Mouse (Mus musculus) midbrain, embryonic 14.5 days (tissue): ENCODE data around the gene 9530077C05Rik. TPM values are rescaled to one million over a fixed set of nuclear protein-coding genes. Genes with fewer than 3 reads are reported as not detected.

Experiments used
- ATAC-seq: fragments of 200-750 bp; cut with Nextera tagmentation; 2 replicates; pipeline ENCODE4 v1.8.0; 2017; ENCODE audit warnings: moderate number of reproducible peaks, moderate library complexity; ENCODE audit not compliant: low FRiP score, low TSS enrichment
- DNase-seq: peaks from one replicate; pipeline ENCODE4 v3.0.0-alpha.2; 2015
- H3K27ac ChIP-seq: fragments of 300-500 bp; sonication (generic); replicated peaks from 2 replicates; pipeline ENCODE4 v1.5.1; 2014; ENCODE audit warnings: mild to moderate bottlenecking, low read depth, low read length, moderate library complexity
- H3K27me3 ChIP-seq: fragments of 300-500 bp; sonication (generic); 2 replicates; pipeline ENCODE4 v1.6.1; 2014; ENCODE audit warnings: low read length, control low read depth, mixed read lengths; ENCODE audit not compliant: control insufficient read depth, insufficient read depth
- H3K36me3 ChIP-seq: fragments of 300-500 bp; sonication (generic); 2 replicates; pipeline ENCODE4 v1.6.1; 2014; ENCODE audit warnings: low read length, control low read depth; ENCODE audit not compliant: control insufficient read depth, insufficient read depth
- H3K4me1 ChIP-seq: fragments of 300-500 bp; sonication (generic); 2 replicates; pipeline ENCODE4 v1.6.1; 2014; ENCODE audit warnings: mild to moderate bottlenecking, antibody characterized with exemption, low read length, control low read depth; ENCODE audit not compliant: control insufficient read depth, insufficient read depth
- H3K4me2 ChIP-seq: fragments of 300-500 bp; sonication (generic); 2 replicates; pipeline ENCODE4 v1.6.1; 2014; ENCODE audit warnings: mild to moderate bottlenecking, low read length, moderate library complexity
- H3K4me3 ChIP-seq: fragments of 300-500 bp; sonication (generic); replicated peaks from 2 replicates; pipeline ENCODE4 v1.5.1; 2014; ENCODE audit warnings: low read depth, low read length
- H3K9ac ChIP-seq: fragments of 300-500 bp; sonication (generic); replicated peaks from 2 replicates; pipeline ENCODE4 v1.6.1; 2014; ENCODE audit warnings: mild to moderate bottlenecking, low read length, moderate library complexity
- H3K9me3 ChIP-seq: fragments of 300-500 bp; sonication (generic); 2 replicates; pipeline ENCODE4 v1.6.1; 2016; ENCODE audit warnings: low read length, control low read depth, mixed read lengths; ENCODE audit not compliant: control insufficient read depth
- WGBS: fragments of 180-500 bp; shearing (Covaris S2); extraction: QIAGEN DNeasy Blood & Tissue Kit; methylation state at CpG from one replicate; pipeline ENCODE4 v1.1.7; 2014; 5-methylcytosine and 5-hydroxymethylcytosine counted together
- polyA plus RNA-seq: library from polyadenylated mRNA; unstranded; fragments of >200 nt; fragmentation: Nextera tagmentation; extraction: Ambion mirVana; gene quantifications from 2 replicates; pipeline ENCODE4 v1.2.1, GENCODE M21; 2014

9530077C05Rik gene
- polyA plus RNA-seq = 11.4 and 15.7 TPM in 2 replicates

DNA sequence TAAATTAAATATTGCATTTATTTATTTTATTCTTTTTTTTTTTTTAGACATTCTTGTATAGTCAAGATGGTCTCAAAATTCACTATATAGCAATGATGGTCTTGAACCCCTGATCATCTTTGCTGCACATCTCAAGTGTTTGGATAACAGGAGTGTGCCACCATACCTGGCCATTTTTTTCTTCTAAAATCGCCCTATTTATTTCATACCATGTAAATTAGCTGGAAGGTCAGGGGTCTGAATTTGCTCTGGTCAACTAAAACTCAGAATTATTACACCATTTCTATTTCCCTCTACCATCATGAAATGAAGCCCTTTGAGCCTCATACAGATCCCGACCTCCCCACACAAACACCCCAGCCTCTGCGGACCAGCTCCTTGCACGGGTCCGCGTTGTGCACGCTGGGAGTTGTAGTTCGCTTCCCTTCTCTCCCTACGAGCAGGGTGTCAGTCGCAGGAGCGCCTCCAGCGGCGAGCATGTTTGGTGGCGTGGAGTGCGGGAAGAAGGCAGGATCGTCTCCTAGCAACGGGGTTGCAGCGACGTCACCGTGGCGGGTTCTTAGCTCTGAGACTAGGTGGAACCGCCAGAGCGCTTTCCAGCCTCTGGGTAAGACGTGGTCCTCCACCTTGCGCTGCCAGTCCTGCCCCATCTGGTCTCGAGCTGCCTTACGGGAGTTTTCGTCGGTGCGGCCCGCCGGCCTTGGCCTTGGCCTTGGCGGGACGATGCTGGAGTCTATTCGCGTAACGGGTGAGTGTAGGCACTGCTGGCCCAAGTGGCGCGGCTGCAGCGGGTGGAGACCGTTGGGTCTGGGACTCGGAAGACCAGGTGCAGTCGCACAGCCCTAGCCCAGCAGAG, at the start of gene 9530077C05Rik:
Gene 9530077C05Rik (plus strand): TSS at position 512 of the 856 bp plus-strand sequence.
- peak within 1 kb of the TSS; percentile 77 for H3K27ac ChIP-seq
- peak within 1 kb of the TSS; percentile 67 for H3K9ac ChIP-seq
- H3K4me2 ChIP-seq = peak within 1 kb of the TSS; percentile 55
- DNase-seq (peak; percentile 98), ATAC-seq (peak; percentile 99)
- H3K27me3 ChIP-seq = no peaks in the 10 kb centered on the region
- peak within 1 kb of the TSS; percentile 61 for H3K4me3 ChIP-seq
- WGBS = under 1% methylated on average over 43 of the region's 43 CpGs
- no peaks in the 10 kb centered on the region for H3K4me1 ChIP-seq
- H3K36me3 ChIP-seq = no peaks in the 10 kb centered on the region
- no peaks in the 10 kb centered on the region for H3K9me3 ChIP-seq

DNA sequence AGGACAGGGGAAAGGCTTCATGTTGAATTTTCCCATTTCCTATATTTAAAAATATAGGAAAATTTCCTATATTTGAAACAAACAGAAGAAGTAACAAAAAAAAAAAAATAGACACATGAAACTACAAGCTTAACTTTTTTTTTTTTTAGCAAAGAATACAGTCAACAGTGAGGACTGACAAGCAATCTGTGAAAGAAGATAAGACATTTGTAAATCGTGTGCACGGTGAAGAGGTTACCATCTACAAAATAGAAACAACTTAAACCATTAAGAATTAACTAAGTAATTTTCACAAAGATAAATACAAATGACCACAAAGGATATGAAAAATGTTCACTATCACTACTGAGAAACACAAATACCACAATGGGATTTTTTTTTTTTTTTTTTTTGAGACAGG, 45.1 kb upstream of the 9530077C05Rik start:
- DNase-seq = no peak
- ATAC-seq = no peak

DNA sequence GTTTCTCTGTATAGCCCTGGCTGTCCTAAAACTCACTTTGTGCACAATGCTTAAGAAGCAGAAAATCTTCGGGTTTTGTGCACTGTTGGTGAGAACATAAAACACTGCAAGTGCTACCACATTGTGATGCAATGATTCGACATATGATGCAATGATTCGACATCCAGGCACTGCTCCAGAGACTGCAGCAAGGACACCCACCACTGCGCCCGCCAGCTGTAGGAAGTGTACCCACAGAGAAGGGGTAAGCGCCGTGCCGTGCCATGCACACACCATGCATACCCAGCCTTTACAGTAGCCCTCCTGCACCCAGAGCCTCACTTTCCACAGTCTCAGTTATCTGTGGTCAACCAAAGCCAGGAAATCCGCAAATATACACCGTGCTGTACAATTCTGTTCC, 44.7 kb upstream of the 9530077C05Rik start:
- Histone ChIP-seq H3K4me1 (no peaks in the 10 kb centered on the region), H3K9me3 (no peaks in the 10 kb centered on the region), H3K4me3 (no peak overlapping the region), H3K27me3 (no peaks in the 10 kb centered on the region), H3K9ac (no peak overlapping the region), H3K4me2 (no peak overlapping the region), H3K27ac (no peak overlapping the region), H3K36me3 (peaks cover 15% of the 10 kb centered on the region; the same call in 1 of the 2 replicates)
- WGBS = 98% methylated on average over 10 of the region's 10 CpGs
- DNase-seq (no peak), ATAC-seq (no peak)

More for the DNA sequence above, 45.1 kb upstream of the 9530077C05Rik start:
- 97% methylated on average over 2 of the region's 2 CpGs for WGBS
- Histone ChIP-seq H3K9ac (no peak overlapping the region), H3K4me2 (no peak overlapping the region), H3K27ac (no peak overlapping the region), H3K36me3 (peaks cover 12% of the 10 kb centered on the region; the same call in 1 of the 2 replicates), H3K9me3 (no peaks in the 10 kb centered on the region), H3K4me1 (no peaks in the 10 kb centered on the region), H3K4me3 (no peak overlapping the region), H3K27me3 (no peaks in the 10 kb centered on the region)

DNA sequence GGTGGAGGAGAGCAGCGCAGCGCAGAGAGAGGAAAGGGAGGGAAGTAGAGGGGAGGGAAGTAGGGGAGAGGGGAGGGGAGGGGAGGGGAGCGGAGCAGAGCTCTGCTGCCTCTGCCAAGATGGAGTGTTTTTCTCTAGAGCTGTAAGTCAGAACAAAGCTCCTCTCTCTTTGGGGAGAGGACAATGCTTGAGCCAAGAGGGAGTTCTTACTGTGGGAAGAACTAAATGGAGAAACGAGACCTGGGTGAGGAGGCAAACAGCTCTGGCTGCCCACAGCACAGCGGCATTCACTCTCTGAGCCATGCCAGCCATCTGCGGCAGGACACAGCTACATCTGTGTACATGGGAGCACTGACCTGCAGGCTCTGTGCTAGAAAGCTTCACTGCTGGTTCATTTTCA, 43.3 kb upstream of the 9530077C05Rik start:
- no peak overlapping the region for H3K4me2 ChIP-seq
- H3K36me3 ChIP-seq = peaks cover 18% of the 10 kb centered on the region; the same call in 1 of the 2 replicates
- no peak overlapping the region for H3K27ac ChIP-seq
- 84% methylated on average over 6 of the region's 6 CpGs for WGBS
- H3K27me3 ChIP-seq = no peaks in the 10 kb centered on the region
- no peak overlapping the region for H3K9ac ChIP-seq
- H3K4me1 ChIP-seq = no peaks in the 10 kb centered on the region
- H3K4me3 ChIP-seq = no peak overlapping the region
- DNase-seq (no peak), ATAC-seq (no peak)
- H3K9me3 ChIP-seq = no peaks in the 10 kb centered on the region

DNA sequence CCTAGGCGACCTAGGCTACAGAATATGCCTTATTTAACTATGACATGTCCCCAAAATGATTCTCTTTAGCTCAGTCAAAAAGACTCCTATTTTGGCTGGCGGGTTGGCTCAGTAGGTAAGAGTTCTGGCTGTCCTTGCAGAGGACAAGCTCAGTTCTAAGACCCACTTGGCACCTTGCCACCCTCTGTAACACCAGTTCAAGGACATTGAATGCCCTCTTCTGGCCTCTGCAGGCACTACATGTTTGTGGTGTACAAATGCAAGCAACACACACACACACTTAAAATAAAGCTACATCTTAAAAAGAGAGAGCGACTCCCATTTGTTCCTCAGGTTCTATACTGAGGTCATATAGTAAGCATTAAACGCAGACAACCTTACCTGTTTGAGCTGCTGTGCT, 38.6 kb upstream of the 9530077C05Rik start:
- H3K27ac ChIP-seq = no peak overlapping the region
- no peaks in the 10 kb centered on the region for H3K27me3 ChIP-seq
- DNase-seq = no peak
- WGBS = over 99% methylated on average over 4 of the region's 4 CpGs
- no peak overlapping the region for H3K4me2 ChIP-seq
- H3K9me3 ChIP-seq = no peaks in the 10 kb centered on the region
- no peak overlapping the region for H3K9ac ChIP-seq
- no peaks in the 10 kb centered on the region for H3K4me1 ChIP-seq
- peaks cover 21% of the 10 kb centered on the region; the same call in 1 of the 2 replicates for H3K36me3 ChIP-seq
- H3K4me3 ChIP-seq = no peak overlapping the region
- ATAC-seq = no peak

DNA sequence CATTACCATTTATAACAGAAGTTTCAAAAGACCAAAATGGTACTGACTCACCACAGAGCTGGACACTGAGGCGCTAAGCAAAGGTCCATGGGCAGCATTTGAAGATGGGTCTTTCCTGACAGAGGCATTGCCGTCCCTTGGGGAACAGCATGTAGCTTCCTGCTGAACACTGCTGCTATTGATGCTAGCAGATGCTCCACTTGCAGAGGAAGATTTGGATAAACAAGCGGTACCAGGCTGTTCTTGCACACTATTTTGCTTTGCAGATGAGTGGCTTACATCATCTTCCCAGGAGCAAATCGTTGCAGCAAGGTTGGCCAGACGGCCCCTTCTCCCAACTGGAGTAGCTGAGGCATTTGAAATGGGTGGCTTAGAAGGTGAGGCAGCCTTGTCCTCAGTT, 35.2 kb upstream of the 9530077C05Rik start:
- ATAC-seq (no peak), DNase-seq (peak; percentile 16)
- Histone ChIP-seq H3K9ac (no peak overlapping the region), H3K27ac (no peak overlapping the region), H3K4me3 (no peak overlapping the region), H3K4me2 (no peak overlapping the region), H3K4me1 (no peaks in the 10 kb centered on the region), H3K27me3 (no peaks in the 10 kb centered on the region), H3K9me3 (no peaks in the 10 kb centered on the region), H3K36me3 (peaks cover 12% of the 10 kb centered on the region; the same call in 1 of the 2 replicates)
- 77% methylated on average over 5 of the region's 5 CpGs for WGBS

DNA sequence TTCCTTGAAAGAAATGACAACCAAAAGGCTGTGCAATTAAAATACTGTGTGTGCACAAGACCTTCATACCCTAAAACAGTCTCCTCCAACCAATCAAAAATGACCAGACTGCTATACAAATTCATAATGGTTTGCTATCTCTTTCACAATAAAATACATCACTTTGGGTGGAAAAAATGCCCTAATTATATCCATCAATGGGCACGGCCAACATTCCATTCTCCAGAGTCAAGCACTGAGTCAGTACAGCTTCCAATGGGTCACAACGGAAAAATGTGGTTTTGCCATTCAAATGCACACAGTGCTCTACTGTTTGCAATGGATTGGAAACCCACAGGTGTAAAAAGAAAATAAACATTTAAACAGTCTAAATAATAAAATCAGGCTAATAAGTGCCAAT, 25.4 kb upstream of the 9530077C05Rik start:
- DNase-seq (no peak), ATAC-seq (no peak)
- H3K27ac ChIP-seq = no peak overlapping the region
- WGBS = 81% methylated on average over 2 of the region's 2 CpGs
- H3K4me1 ChIP-seq = peaks cover 5% of the 10 kb centered on the region; the same call in 1 of the 2 replicates
- H3K36me3 ChIP-seq = no peaks in the 10 kb centered on the region
- H3K9ac ChIP-seq = no peak overlapping the region
- no peaks in the 10 kb centered on the region for H3K27me3 ChIP-seq
- H3K4me2 ChIP-seq = no peak overlapping the region
- H3K9me3 ChIP-seq = no peaks in the 10 kb centered on the region
- no peak overlapping the region for H3K4me3 ChIP-seq

DNA sequence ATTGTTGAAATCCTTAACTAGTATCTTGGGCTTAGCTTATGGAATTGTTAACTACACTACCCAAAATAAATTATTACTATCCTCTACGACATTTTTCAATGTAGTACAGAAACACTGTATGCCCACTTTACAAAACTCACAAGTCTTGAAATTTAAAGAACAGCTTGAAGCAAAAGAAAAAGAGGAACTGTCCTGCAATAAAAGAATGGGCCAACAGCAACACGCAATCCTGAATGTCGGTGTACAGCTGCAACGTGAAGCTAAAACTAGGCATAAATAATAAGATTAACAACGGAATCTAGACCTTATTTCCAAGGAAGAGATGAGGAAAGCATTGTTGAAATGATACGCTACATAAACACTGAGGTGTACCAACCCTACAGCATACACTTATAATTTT, 23.4 kb upstream of the 9530077C05Rik start:
- 15% methylated on average over 6 of the region's 6 CpGs for WGBS
- Histone ChIP-seq H3K9me3 (no peaks in the 10 kb centered on the region), H3K9ac (peak overlapping the region; percentile 73), H3K4me1 (peaks cover 5% of the 10 kb centered on the region; the same call in 1 of the 2 replicates), H3K4me3 (peak overlapping the region; percentile 66), H3K36me3 (no peaks in the 10 kb centered on the region), H3K27ac (no peak overlapping the region), H3K27me3 (no peaks in the 10 kb centered on the region), H3K4me2 (peak overlapping the region; percentile 96)
- no peak for DNase-seq
- ATAC-seq = no peak
